Mouse (Mus musculus) G1E (cell line): ENCODE measurements around the gene Tpra1. TPM values are rescaled to one million over a fixed set of nuclear protein-coding genes. Genes with fewer than 3 reads are reported as not detected.

ENCODE experiments used
- ATAC-seq: 2 replicates; pipeline ENCODE4 v1.8.0; 2016; ENCODE audit warnings: mild to moderate bottlenecking; ENCODE audit not compliant: insufficient number of reproducible peaks, poor library complexity, low FRiP score, severe bottlenecking; ENCODE audit errors: extremely low read depth
- DNase-seq: peaks from one replicate; pipeline ENCODE4 v3.0.0; 2012; ENCODE audit warnings: low spot score
- H3K27me3 ChIP-seq: 2 replicates; pipeline ENCODE4 v1.6.1; 2012; ENCODE audit warnings: mild to moderate bottlenecking, low read length, inconsistent platforms; ENCODE audit not compliant: insufficient read depth
- H3K36me3 ChIP-seq: replicated peaks from 2 replicates; pipeline ENCODE3; 2012; ENCODE audit warnings: mild to moderate bottlenecking, inconsistent platforms
- H3K4me1 ChIP-seq: 2 replicates; pipeline ENCODE4 v1.6.1; 2012; ENCODE audit warnings: low read depth, low read length, inconsistent platforms, mixed read lengths; ENCODE audit not compliant: insufficient read depth
- H3K4me3 ChIP-seq: 2 replicates; pipeline ENCODE4 v1.5.1; 2012; ENCODE audit warnings: low read depth, mild to moderate bottlenecking, inconsistent platforms, low read length, moderate library complexity, mixed read lengths
- H3K9me3 ChIP-seq: replicated peaks from 2 replicates; pipeline ENCODE4 v1.6.1; 2012; ENCODE audit warnings: inconsistent platforms
- CTCF ChIP-seq: IDR thresholded peaks from 2 replicates; pipeline ENCODE4 v1.5.1; 2012; ENCODE audit warnings: low read depth, low read length, inconsistent platforms, mixed read lengths
- GATA1 ChIP-seq: IDR thresholded peaks from 2 replicates; pipeline ENCODE4 v1.6.1; 2012; ENCODE audit warnings: borderline replicate concordance, low read length, inconsistent platforms, mixed read lengths
- GATA2 ChIP-seq: IDR thresholded peaks from 2 replicates; pipeline ENCODE4 v1.6.1; 2012; ENCODE audit warnings: low read depth, low read length, inconsistent platforms, borderline replicate concordance
- POLR2AphosphoS5 ChIP-seq: IDR thresholded peaks from 2 replicates; pipeline ENCODE4 v1.6.1; 2012; ENCODE audit warnings: low read depth, low read length, inconsistent platforms; ENCODE audit not compliant: insufficient replicate concordance
- TAL1 ChIP-seq: conservative IDR thresholded peaks from 2 replicates; pipeline ENCODE4 v1.6.1; 2012; ENCODE audit warnings: low read depth, low read length, inconsistent platforms, mixed read lengths
- polyA plus RNA-seq: library from polyadenylated mRNA; stranded (reverse); fragments of >175 nt; gene quantifications from 2 replicates; pipeline ENCODE4 v1.2.3, GENCODE M21; 2012
- total RNA-seq, 2 experiments: library from RNA; stranded (forward) in 1 of 2; stranded (reverse) in 1 of 2; fragments of 200-1000 nt in 1 of 2; fragments of >200 nt in 1 of 2; fragmentation: Nextera tagmentation in 1 of 2; gene quantifications; 2 replicates each; pipeline ENCODE4 v1.2.3; 2014 to 2017

Gene Tpra1
- total and polyA plus RNA-seq, 3 experiments: 25.9 to 70.6 (median 30.5) TPM

- Histone ChIP-seq H3K36me3 (peaks cover 11% of the 10 kb centered on the region), H3K4me3 (no peak within 1 kb of the TSS), H3K9me3 (peaks cover 11% of the 10 kb centered on the region), H3K4me1 (no peaks in the 10 kb centered on the region), H3K27me3 (peaks cover 42% of the 10 kb centered on the region)
- TF ChIP-seq GATA1: no peak
- TF ChIP-seq POLR2AphosphoS5: no peak
- no peak for TF ChIP-seq CTCF
- ATAC-seq: no peak
- DNase-seq: no peak
Measured at GRCm38 (mm10) chr6:88874868-88875508, 27.1 kb upstream of the Tpra1 start, which contains the start of gene Podxl2. Gene Podxl2 (minus strand): TSS chr6:88875044.

GRCm38 (mm10) chr6:88879471-88879870 lies 22.6 kb upstream of the Tpra1 start:
- H3K4me3 ChIP-seq: no peak overlapping the region
- peaks cover 7% of the 10 kb centered on the region for H3K9me3 ChIP-seq
- peaks cover 54% of the 10 kb centered on the region for H3K36me3 ChIP-seq
- DNase-seq (no peak), ATAC-seq (no peak)
- no peak for TF ChIP-seq GATA2
- no peak for TF ChIP-seq CTCF
- TF ChIP-seq GATA1: no peak
- no peak for TF ChIP-seq POLR2AphosphoS5
- TF ChIP-seq TAL1: no peak
- H3K27me3 ChIP-seq: peaks cover 7% of the 10 kb centered on the region; the same call in 1 of the 2 replicates
- H3K4me1 ChIP-seq: peaks cover under 1% of the 10 kb centered on the region

- ATAC-seq: no peak
- Histone ChIP-seq H3K4me1 (peaks cover 11% of the 10 kb centered on the region), H3K36me3 (peaks cover 73% of the 10 kb centered on the region), H3K4me3 (no peak overlapping the region), H3K27me3 (no peaks in the 10 kb centered on the region), H3K9me3 (no peaks in the 10 kb centered on the region)
- TF ChIP-seq TAL1 (no peak), GATA1 (no peak), CTCF (no peak), POLR2AphosphoS5 (no peak), GATA2 (no peak)
- no peak for DNase-seq
Measured at GRCm38 (mm10) chr6:88881334-88881733, 20.7 kb upstream of the Tpra1 start.

- Histone ChIP-seq H3K4me1 (peaks cover 31% of the 10 kb centered on the region), H3K27me3 (no peaks in the 10 kb centered on the region), H3K36me3 (peaks cover 93% of the 10 kb centered on the region), H3K9me3 (no peaks in the 10 kb centered on the region), H3K4me3 (no peak overlapping the region)
- TF ChIP-seq TAL1 (no peak), CTCF (no peak), GATA2 (no peak), GATA1 (no peak), POLR2AphosphoS5 (no peak)
- ATAC-seq (no peak), DNase-seq (no peak)
Measured at GRCm38 (mm10) chr6:88884195-88884594, 17.9 kb upstream of the Tpra1 start.

GRCm38 (mm10) chr6:88884690-88885089 lies 17.4 kb upstream of the Tpra1 start:
- ATAC-seq: no peak
- no peaks in the 10 kb centered on the region for H3K27me3 ChIP-seq
- peaks cover 36% of the 10 kb centered on the region for H3K4me1 ChIP-seq
- H3K4me3 ChIP-seq: 0 out of 2 replicates have a peak overlapping the region, but pooled peaks have one; percentile 5
- DNase-seq: no peak
- H3K36me3 ChIP-seq: peaks cover 98% of the 10 kb centered on the region
- no peaks in the 10 kb centered on the region for H3K9me3 ChIP-seq
- TF ChIP-seq POLR2AphosphoS5 (no peak; the same call in 1 of the 2 replicates), GATA1 (no peak), GATA2 (no peak), CTCF (no peak), TAL1 (no peak)

- Histone ChIP-seq H3K4me3 (no peak overlapping the region), H3K4me1 (peaks cover 47% of the 10 kb centered on the region), H3K9me3 (no peaks in the 10 kb centered on the region), H3K36me3 (peaks cover 100% of the 10 kb centered on the region), H3K27me3 (no peaks in the 10 kb centered on the region)
- no peak for TF ChIP-seq GATA1
- TF ChIP-seq POLR2AphosphoS5: no peak
- no peak for TF ChIP-seq TAL1
- TF ChIP-seq GATA2: no peak
- TF ChIP-seq CTCF: no peak
- ATAC-seq (no peak), DNase-seq (no peak)
Measured at GRCm38 (mm10) chr6:88885644-88886416, 16.2 kb upstream of the Tpra1 start.

- TF ChIP-seq POLR2AphosphoS5 (no peak), GATA1 (no peak), TAL1 (no peak), GATA2 (no peak), CTCF (no peak)
- no peak for ATAC-seq
- H3K9me3 ChIP-seq: no peaks in the 10 kb centered on the region
- H3K4me1 ChIP-seq: peaks cover 53% of the 10 kb centered on the region
- H3K4me3 ChIP-seq: no peak overlapping the region
- no peaks in the 10 kb centered on the region for H3K27me3 ChIP-seq
- peaks cover 100% of the 10 kb centered on the region for H3K36me3 ChIP-seq
- DNase-seq: no peak
Measured at GRCm38 (mm10) chr6:88886417-88886967, 15.6 kb upstream of the Tpra1 start.
